11 mouse cellular contexts compared by ENCODE assay signal in the genomic region with DNA sequence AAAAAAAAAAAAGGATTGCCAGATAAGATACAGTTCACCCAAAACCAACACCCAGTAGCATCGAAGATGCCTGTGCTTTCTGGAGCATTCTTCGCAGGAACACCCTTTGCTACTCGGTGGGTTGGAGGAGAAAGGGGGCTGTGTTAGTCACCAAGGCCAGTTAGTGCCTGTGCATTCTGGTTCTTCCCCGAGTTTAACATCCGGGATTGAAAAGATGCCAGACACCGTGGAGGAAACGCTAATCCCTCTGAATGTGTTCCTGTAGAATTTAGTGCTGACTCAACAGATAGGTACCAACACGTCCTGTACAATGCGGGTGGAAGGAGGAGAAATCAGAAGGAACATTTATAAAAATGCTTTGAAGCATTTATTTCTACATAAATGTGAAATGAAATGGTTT.
DNase-seq lines count a peak whose midpoint lies in the region.
"Had no signal": no experiment of that assay in that cellular context is flagged by ENCODE, and none has a peak within 500 bp of the region (broad histone marks: within the 10 kb centered on the region; RNA-seq: fewer than 3 reads in every experiment).

No protein-coding gene starts in this region.

- peak; percentile 4 for DNase-seq in layer of hippocampus, adult 11-12 months (ENCODE audit: low spot score)
- DNase-seq in layer of hippocampus, adult 8-10 months (ENCODE audit: low spot score in 2 of 2): no peak
- peak; percentile 61 for DNase-seq in 3134 (ENCODE audit: extremely low read depth, insufficient read length, low spot score)
- DNase-seq in NIH3T3 (ENCODE audit: low read depth): peak; percentile 86
- peak; percentile 51 to 56 for DNase-seq in cerebellum, postnatal 25 days
- DNase-seq in spleen, postnatal 36 days (ENCODE audit: low spot score in 2 of 2): no peak
- no peak for DNase-seq in embryo, embryonic 10 days (ENCODE audit: low spot score)
- DNase-seq: adrenal gland, postnatal 36 days; gastrocnemius, postnatal 36 days; kidney, postnatal 10 days; thymus, postnatal 14 days had no signal

Comparison
In these comparisons a context has a peak if more than half of its experiments do, and no peak if none do; other contexts are left out.
1. DNase-seq: peak in layer of hippocampus, adult 11-12 months (single experiment), 3134 (single experiment), NIH3T3 (single experiment) and cerebellum, postnatal 25 days (2 of 2); none in layer of hippocampus, adult 8-10 months (0 of 2), spleen, postnatal 36 days (0 of 2) and embryo, embryonic 10 days (single experiment).